Mouse (Mus musculus): Measurements from ENCODE around the gene Grin3a.

The Grin3a gene

GRCm38 (mm10) chr4:49845612-49845985, at the start of gene Grin3a:
Gene Grin3a, minus strand, starts transcription at chr4:49845744.
- no peak for DNase-seq (ENCODE audit: low read depth)

GRCm38 (mm10) chr4:49891835-49892301, 46.3 kb upstream of the Grin3a start:
- DNase-seq (ENCODE audit: low read depth) = no peak

GRCm38 (mm10) chr4:49877084-49877483, 31.5 kb upstream of the Grin3a start:
- no peak for DNase-seq (ENCODE audit: low read depth)

GRCm38 (mm10) chr4:49860611-49861010, 15.1 kb upstream of the Grin3a start:
- no peak for DNase-seq (ENCODE audit: low read depth)

GRCm38 (mm10) chr4:49844828-49845611, 524 bp downstream of the Grin3a start:
- no peak for DNase-seq (ENCODE audit: low read depth)

- no peak for DNase-seq (ENCODE audit: low read depth)
These were observed 1.2 kb downstream of the Grin3a start for GRCm38 (mm10) chr4:49844274-49844827.

- no peak for DNase-seq (ENCODE audit: low read depth)
These were observed 1.8 kb downstream of the Grin3a start for GRCm38 (mm10) chr4:49843787-49844186.

GRCm38 (mm10) chr4:49832035-49832434, 13.5 kb downstream of the Grin3a start:
- DNase-seq (ENCODE audit: low read depth) = no peak

- no peak for DNase-seq (ENCODE audit: low read depth)
These were observed 31.7 kb downstream of the Grin3a start for GRCm38 (mm10) chr4:49813852-49814251.

GRCm38 (mm10) chr4:49806791-49807190, 38.8 kb downstream of the Grin3a start:
- no peak for DNase-seq (ENCODE audit: low read depth)

- no peak for DNase-seq (ENCODE audit: low read depth)
These were observed 46.2 kb downstream of the Grin3a start for GRCm38 (mm10) chr4:49799338-49799737.

- no peak for DNase-seq (ENCODE audit: low read depth)
These were observed 56.6 kb downstream of the Grin3a start for GRCm38 (mm10) chr4:49788971-49789370.

GRCm38 (mm10) chr4:49742847-49743246, 102.7 kb downstream of the Grin3a start:
- DNase-seq (ENCODE audit: low read depth) = no peak

- DNase-seq (ENCODE audit: low read depth) = no peak
These were observed 103.6 kb downstream of the Grin3a start for GRCm38 (mm10) chr4:49741942-49742341.

GRCm38 (mm10) chr4:49740796-49741766, 104.5 kb downstream of the Grin3a start:
- no peak for DNase-seq (ENCODE audit: low read depth)

- DNase-seq (ENCODE audit: low read depth) = no peak
These were observed 106.0 kb downstream of the Grin3a start for GRCm38 (mm10) chr4:49739561-49739960.

GRCm38 (mm10) chr4:49729326-49729725, 116.2 kb downstream of the Grin3a start:
- no peak for DNase-seq (ENCODE audit: low read depth)

- DNase-seq (ENCODE audit: low read depth) = no peak
These were observed 121.6 kb downstream of the Grin3a start for GRCm38 (mm10) chr4:49723908-49724307.

- no peak for DNase-seq (ENCODE audit: low read depth)
These were observed 153.9 kb downstream of the Grin3a start for GRCm38 (mm10) chr4:49691405-49692194.

- peak; percentile 33 for DNase-seq (ENCODE audit: low read depth)
These were observed 156.8 kb downstream of the Grin3a start for GRCm38 (mm10) chr4:49688594-49689288.

- DNase-seq (ENCODE audit: low read depth) = no peak
These were observed 163.7 kb downstream of the Grin3a start, which contains the start of gene Ppp3r2 for GRCm38 (mm10) chr4:49681812-49682211. Gene Ppp3r2, minus strand, starts transcription at chr4:49682024.

All from fibroblast of lung, adult 2 months (primary cell).